Mouse (Mus musculus) lung, postnatal 10 days (tissue): ENCODE measurements around the gene Asgr2.
"Not testable (repeated sequence)": the region's sequence is repeated elsewhere in the genome, so short reads cannot be mapped to it uniquely, and the experiment has no call there.

ENCODE experiments used
- DNase-seq: peaks from one replicate; pipeline ENCODE4 v3.0.0; 2021

Asgr2 gene

GRCm38 (mm10) chr11:70091986-70092783 lies at the start of gene Asgr2:
Gene Asgr2, plus strand, starts transcription at chr11:70092644.
- peak; percentile 24 for DNase-seq

- DNase-seq = no peak
Measured at GRCm38 (mm10) chr11:70043665-70044064, 48.8 kb upstream of the Asgr2 start.

- DNase-seq = no peak
Measured at GRCm38 (mm10) chr11:70045435-70045834, 47.0 kb upstream of the Asgr2 start.

- no peak for DNase-seq
Measured at GRCm38 (mm10) chr11:70049366-70049765, 43.1 kb upstream of the Asgr2 start.

GRCm38 (mm10) chr11:70049816-70050215 lies 42.6 kb upstream of the Asgr2 start:
- DNase-seq = peak; percentile 22

GRCm38 (mm10) chr11:70053156-70053555 lies 39.3 kb upstream of the Asgr2 start:
- no peak for DNase-seq

GRCm38 (mm10) chr11:70053898-70054570 lies 38.4 kb upstream of the Asgr2 start, which contains the start of gene Asgr1:
Gene Asgr1, plus strand, starts transcription at chr11:70054085.
- no peak for DNase-seq

GRCm38 (mm10) chr11:70055618-70056214 lies 36.7 kb upstream of the Asgr2 start:
- DNase-seq = peak; percentile 83

- DNase-seq = no peak
Measured at GRCm38 (mm10) chr11:70057805-70058204, 34.6 kb upstream of the Asgr2 start.

GRCm38 (mm10) chr11:70059930-70060329 lies 32.5 kb upstream of the Asgr2 start:
- DNase-seq = no peak

- no peak for DNase-seq
Measured at GRCm38 (mm10) chr11:70063053-70063452, 29.4 kb upstream of the Asgr2 start.

- DNase-seq = no peak
Measured at GRCm38 (mm10) chr11:70066701-70067100, 25.7 kb upstream of the Asgr2 start.

GRCm38 (mm10) chr11:70068245-70068644 lies 24.2 kb upstream of the Asgr2 start:
- no peak for DNase-seq

GRCm38 (mm10) chr11:70070057-70070456 lies 22.4 kb upstream of the Asgr2 start:
- DNase-seq = no peak

GRCm38 (mm10) chr11:70070603-70071002 lies 21.8 kb upstream of the Asgr2 start:
- DNase-seq = not testable (repeated sequence)

- peak; percentile 86 for DNase-seq
Measured at GRCm38 (mm10) chr11:70074379-70075071, 17.9 kb upstream of the Asgr2 start.

- no peak for DNase-seq
Measured at GRCm38 (mm10) chr11:70075581-70075980, 16.9 kb upstream of the Asgr2 start.

GRCm38 (mm10) chr11:70077441-70077840 lies 15.0 kb upstream of the Asgr2 start:
- DNase-seq = no peak

- DNase-seq = no peak
Measured at GRCm38 (mm10) chr11:70079175-70079574, 13.3 kb upstream of the Asgr2 start.

- peak; percentile 42 for DNase-seq
Measured at GRCm38 (mm10) chr11:70079928-70080327, 12.5 kb upstream of the Asgr2 start.

- DNase-seq = no peak
Measured at GRCm38 (mm10) chr11:70080803-70081590, 11.4 kb upstream of the Asgr2 start.

GRCm38 (mm10) chr11:70084563-70084962 lies 7.9 kb upstream of the Asgr2 start:
- no peak for DNase-seq
